Mouse (Mus musculus) C2C12 (cell line): Measurements from ENCODE around the gene Zfp217. TPM values are rescaled to one million over a fixed set of nuclear protein-coding genes. Genes with fewer than 3 reads are reported as not detected.

Experiments
- H3K27me3 ChIP-seq: one replicate; pipeline ENCODE4 v1.6.1; 2011; ENCODE audit not compliant: control insufficient read depth, insufficient read depth, insufficient read length
- H3K36me3 ChIP-seq: one replicate; pipeline ENCODE4 v1.6.1; 2011; ENCODE audit not compliant: control insufficient read depth, insufficient read depth
- H3K4me3 ChIP-seq: one replicate; pipeline ENCODE4 v1.5.1; 2011; ENCODE audit warnings: mild to moderate bottlenecking, control low read depth; ENCODE audit not compliant: poor library complexity, insufficient read depth, severe bottlenecking
- H3K79me2 ChIP-seq: one replicate; pipeline ENCODE4 v1.6.1; 2011; ENCODE audit not compliant: control insufficient read depth, insufficient read depth
- H3K79me3 ChIP-seq: one replicate; pipeline ENCODE4 v1.6.1; 2011; ENCODE audit warnings: low read depth, control low read depth
- H3ac ChIP-seq: one replicate; pipeline ENCODE3; 2011; ENCODE audit warnings: low read depth; ENCODE audit not compliant: control insufficient read depth, insufficient read length
- CEBPB ChIP-seq: IDR thresholded peaks from one replicate; pipeline ENCODE4 v1.6.1; 2011; ENCODE audit warnings: low read depth, mild to moderate bottlenecking, control low read depth, moderate library complexity
- CTCF ChIP-seq: IDR thresholded peaks from one replicate; pipeline ENCODE4 v1.5.1; 2011; ENCODE audit not compliant: control insufficient read depth, insufficient read depth, insufficient read length
- FOSL1 ChIP-seq: IDR thresholded peaks from one replicate; pipeline ENCODE4 v1.8.0; 2011; ENCODE audit warnings: mild to moderate bottlenecking, low read length; ENCODE audit not compliant: poor library complexity, insufficient read depth, severe bottlenecking
- MAX ChIP-seq: IDR thresholded peaks from one replicate; pipeline ENCODE4 v1.6.1; 2011; ENCODE audit warnings: mild to moderate bottlenecking, control low read depth
- MYOD1 ChIP-seq: IDR thresholded peaks from one replicate; pipeline ENCODE4 v1.6.1; 2011; ENCODE audit warnings: low read depth; ENCODE audit not compliant: control insufficient read depth, insufficient read length
- MYOG ChIP-seq: IDR thresholded peaks from one replicate; pipeline ENCODE4 v1.6.1; 2011; ENCODE audit not compliant: control insufficient read depth, insufficient read length; ENCODE audit errors: extremely low read depth
- USF1 ChIP-seq: IDR thresholded peaks from one replicate; pipeline ENCODE4 v1.6.1; 2011; ENCODE audit warnings: low read depth, mild to moderate bottlenecking, control low read depth, moderate library complexity
- polyA plus RNA-seq: library from polyadenylated mRNA; unstranded; fragments of >200 nt; fragmentation: generic; extraction: Trizol; gene quantifications from one replicate; pipeline ENCODE4 v1.2.1, GENCODE M21; 2012; ENCODE audit warnings: missing spikeins

Zfp217 gene
- polyA plus RNA-seq, 1 experiment: 4.2 TPM

GRCm38 (mm10) chr2:170134026-170134690, 13.7 kb downstream of the Zfp217 start:
- no peak overlapping the region for H3ac ChIP-seq
- TF ChIP-seq USF1: no peak
- no peak for TF ChIP-seq FOSL1
- no peak for TF ChIP-seq MYOD1
- TF ChIP-seq CTCF: no peak
- no peak for TF ChIP-seq MAX
- no peak overlapping the region for H3K4me3 ChIP-seq

DNA sequence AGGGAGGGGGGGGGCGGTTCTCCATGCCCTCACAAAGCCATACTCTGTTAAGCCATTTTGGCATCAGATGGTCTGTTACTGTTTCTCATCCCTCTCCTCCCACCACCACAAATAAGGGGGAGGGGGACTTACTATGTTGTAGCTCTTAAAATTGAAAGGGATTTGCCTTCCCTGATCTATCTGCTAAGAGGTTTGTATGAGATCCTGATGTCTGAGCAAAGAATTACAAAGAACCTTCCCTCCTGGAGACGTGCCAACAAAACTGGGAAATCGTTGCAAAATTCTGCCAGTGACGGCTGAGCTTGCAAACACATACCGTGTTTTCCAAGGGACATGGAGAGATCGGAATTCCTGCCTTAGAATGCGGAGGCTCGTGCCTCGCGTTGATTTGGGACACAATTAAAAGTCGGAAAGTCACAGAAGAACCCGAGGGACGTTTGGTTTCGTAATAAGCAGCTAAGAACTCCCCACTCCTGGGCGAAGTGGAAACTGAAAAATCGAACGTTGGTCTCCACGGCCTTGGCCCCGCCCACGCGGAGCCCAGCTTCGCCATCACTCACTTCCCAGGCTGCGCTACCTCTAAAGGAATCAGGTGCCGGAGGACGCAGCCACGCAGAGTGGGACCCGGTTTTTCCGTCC, 14.7 kb downstream of the Zfp217 start:
- H3K36me3 ChIP-seq: no peaks in the 10 kb centered on the region
- no peak overlapping the region for H3ac ChIP-seq
- no peaks in the 10 kb centered on the region for H3K27me3 ChIP-seq
- TF ChIP-seq FOSL1 (no peak), MAX (no peak), USF1 (no peak), MYOG (no peak), MYOD1 (no peak), CTCF (no peak), CEBPB (no peak)
- peaks cover 23% of the 10 kb centered on the region for H3K79me2 ChIP-seq
- no peak overlapping the region for H3K4me3 ChIP-seq
- peaks cover 16% of the 10 kb centered on the region for H3K79me3 ChIP-seq

More at GRCm38 (mm10) chr2:170134026-170134690, 13.7 kb downstream of the Zfp217 start:
- no peaks in the 10 kb centered on the region for H3K27me3 ChIP-seq
- peaks cover 14% of the 10 kb centered on the region for H3K79me2 ChIP-seq
- no peaks in the 10 kb centered on the region for H3K36me3 ChIP-seq
- peaks cover 6% of the 10 kb centered on the region for H3K79me3 ChIP-seq

- TF ChIP-seq FOSL1 (no peak), MYOG (no peak), MYOD1 (no peak), MAX (no peak), CEBPB (no peak), USF1 (no peak), CTCF (no peak)
- Histone ChIP-seq H3K4me3 (no peak overlapping the region), H3K79me2 (peaks cover 28% of the 10 kb centered on the region), H3K27me3 (no peaks in the 10 kb centered on the region), H3ac (no peak overlapping the region), H3K36me3 (no peaks in the 10 kb centered on the region), H3K79me3 (peaks cover 20% of the 10 kb centered on the region)
Measured at GRCm38 (mm10) chr2:170132716-170133092, 15.2 kb downstream of the Zfp217 start.

DNA sequence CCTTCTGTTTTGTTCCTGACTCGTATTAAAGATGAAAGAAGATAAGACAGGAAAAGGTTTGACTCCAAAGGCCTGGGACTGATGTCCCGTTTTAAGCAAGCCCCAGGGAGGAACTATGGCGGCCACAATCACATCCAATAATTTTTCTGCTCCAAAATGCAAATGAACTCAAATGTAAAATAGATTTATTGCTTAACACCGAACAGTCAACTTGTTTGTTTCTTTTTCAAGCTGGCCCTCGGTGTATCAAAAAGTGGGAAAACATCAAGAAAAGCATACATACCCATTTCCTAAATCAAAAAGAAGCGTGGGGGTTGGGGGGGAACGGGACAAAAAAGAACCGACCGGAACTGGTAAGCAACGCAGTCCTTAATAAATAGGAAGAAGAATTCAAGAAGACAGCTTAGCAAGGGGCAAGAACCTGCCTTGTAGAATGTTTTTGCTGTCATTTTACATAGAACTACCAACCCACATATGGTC, 15.9 kb downstream of the Zfp217 start:
- Histone ChIP-seq H3K4me3 (peak overlapping the region; percentile 86), H3K79me2 (peaks cover 35% of the 10 kb centered on the region), H3K36me3 (no peaks in the 10 kb centered on the region), H3K27me3 (no peaks in the 10 kb centered on the region), H3K79me3 (peaks cover 23% of the 10 kb centered on the region), H3ac (peak overlapping the region; percentile 13)
- TF ChIP-seq CTCF: no peak
- no peak for TF ChIP-seq MAX
- TF ChIP-seq CEBPB: no peak
- no peak for TF ChIP-seq USF1
- TF ChIP-seq MYOD1: no peak
- no peak for TF ChIP-seq MYOG
- no peak for TF ChIP-seq FOSL1

DNA sequence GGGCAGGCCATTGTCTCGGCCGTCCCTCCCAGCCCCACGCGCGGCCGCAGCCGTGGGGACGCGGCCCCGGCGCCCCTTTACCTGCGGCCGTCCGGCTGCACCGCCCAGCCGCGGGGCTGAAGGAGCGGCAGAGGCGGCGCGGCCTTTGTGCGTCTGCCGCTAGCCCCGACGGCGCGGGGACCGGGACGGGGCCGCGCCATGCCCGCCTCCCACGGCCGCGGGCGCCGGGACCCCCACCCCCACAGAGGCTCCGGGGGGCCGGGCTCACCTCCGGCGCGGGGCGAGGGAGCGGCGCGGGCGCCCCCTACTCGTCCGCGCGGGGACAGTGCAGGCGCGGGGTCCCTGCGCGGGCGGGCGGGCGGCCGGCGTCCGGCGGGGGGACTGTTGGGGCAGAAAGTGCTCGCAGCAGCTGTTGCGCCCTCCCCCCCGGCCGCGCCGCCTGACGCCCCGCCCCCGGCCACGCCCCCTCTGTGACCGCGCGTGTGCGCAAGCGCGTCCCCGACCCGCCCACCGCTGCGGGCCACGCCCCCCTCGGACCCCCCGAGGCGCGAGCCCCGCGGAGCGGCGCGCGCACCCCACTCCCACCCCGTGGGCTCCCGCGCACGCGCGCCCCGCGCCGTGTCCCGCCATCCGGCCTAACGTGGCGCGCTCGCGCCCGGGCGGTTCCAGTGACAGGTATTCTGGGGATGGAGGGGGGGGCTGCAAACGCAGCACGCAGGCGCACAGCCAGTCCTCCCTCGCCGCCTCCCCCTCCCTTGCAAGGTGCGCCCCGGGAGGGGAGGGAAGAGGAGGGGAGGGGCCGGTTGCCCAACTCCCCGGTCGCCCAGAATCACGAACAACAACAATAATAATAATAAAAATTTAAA, 16.9 kb downstream of the Zfp217 start:
- Histone ChIP-seq H3K27me3 (no peaks in the 10 kb centered on the region), H3K79me3 (peaks cover 32% of the 10 kb centered on the region), H3K4me3 (peak overlapping the region; percentile 86), H3ac (peak overlapping the region; percentile 99), H3K79me2 (peaks cover 45% of the 10 kb centered on the region), H3K36me3 (peaks cover 4% of the 10 kb centered on the region)
- TF ChIP-seq MYOD1: no peak
- TF ChIP-seq USF1: no peak
- TF ChIP-seq CTCF: peak; percentile 48
- TF ChIP-seq FOSL1: no peak
- no peak for TF ChIP-seq MYOG
- peak; percentile 19 for TF ChIP-seq MAX
- peak; percentile 55 for TF ChIP-seq CEBPB
